Mouse (Mus musculus): Measurements from ENCODE around the gene D16Ertd472e. TPM values are rescaled to one million over a fixed set of nuclear protein-coding genes. Genes with fewer than 3 reads are reported as not detected.

Gene D16Ertd472e
- polyA plus RNA-seq, 2 experiments from 2014 or later, result 40.6 to 41.3 TPM

Other genes starting within 250 kb of the D16Ertd472e start
- 1 to 10 TPM; 5.4 to 9.8 TPM for gene Btg3, start 199.5 kb downstream of the D16Ertd472e start, polyA plus RNA-seq (2017; shearing (Covaris generic))